Mouse (Mus musculus) forebrain, embryonic 14.5 days (tissue): Measurements from ENCODE around the gene Kifap3. TPM values are rescaled to one million over a fixed set of nuclear protein-coding genes. Genes with fewer than 3 reads are reported as not detected.
"Not testable (repeated sequence)": the region's sequence is repeated elsewhere in the genome, so short reads cannot be mapped to it uniquely, and the experiment has no call there.

Experiments used
- ATAC-seq: fragments of 200-750 bp; cut with Nextera tagmentation; 2 replicates; pipeline ENCODE4 v1.8.0; 2017; ENCODE audit warnings: mild to moderate bottlenecking, moderate library complexity
- DNase-seq: peaks from one replicate; pipeline ENCODE4 v3.0.0-alpha.2; 2015; ENCODE audit warnings: low spot score
- H3K27ac ChIP-seq: fragments of 300-500 bp; sonication (generic); 2 replicates; pipeline ENCODE4 v1.5.1; 2014; ENCODE audit warnings: low read depth, mild to moderate bottlenecking, control low read depth, low read length, moderate library complexity
- H3K27me3 ChIP-seq: fragments of 300-500 bp; sonication (generic); replicated peaks from 2 replicates; pipeline ENCODE4 v1.6.1; 2014; ENCODE audit warnings: low read length, control low read depth, mixed read lengths; ENCODE audit not compliant: control insufficient read depth, insufficient read depth
- H3K36me3 ChIP-seq: fragments of 300-500 bp; sonication (generic); 2 replicates; pipeline ENCODE4 v1.6.1; 2014; ENCODE audit warnings: low read length, control low read depth; ENCODE audit not compliant: control insufficient read depth, insufficient read depth
- H3K4me1 ChIP-seq: fragments of 300-500 bp; sonication (generic); 2 replicates; pipeline ENCODE4 v1.6.1; 2014; ENCODE audit warnings: antibody characterized with exemption, low read length, control low read depth; ENCODE audit not compliant: control insufficient read depth, insufficient read depth
- H3K4me2 ChIP-seq: fragments of 300-500 bp; sonication (generic); 2 replicates; pipeline ENCODE4 v1.6.1; 2014; ENCODE audit warnings: mild to moderate bottlenecking, control low read depth, low read length
- H3K4me3 ChIP-seq: fragments of 300-500 bp; sonication (generic); 2 replicates; pipeline ENCODE4 v1.5.1; 2014; ENCODE audit warnings: low read depth, low read length, control low read depth
- H3K9ac ChIP-seq: fragments of 300-500 bp; sonication (generic); 2 replicates; pipeline ENCODE4 v1.6.1; 2014; ENCODE audit warnings: mild to moderate bottlenecking, low read length, control low read depth, moderate library complexity
- H3K9me3 ChIP-seq: fragments of 300-500 bp; sonication (generic); replicated peaks from 2 replicates; pipeline ENCODE4 v1.6.1; 2016; ENCODE audit warnings: low read length, control low read depth, mixed read lengths; ENCODE audit not compliant: control insufficient read depth
- WGBS: fragments of 180-500 bp; shearing (Covaris S2); extraction: QIAGEN DNeasy Blood & Tissue Kit; methylation state at CpG from one replicate; pipeline ENCODE4 v1.1.7; 2014; 5-methylcytosine and 5-hydroxymethylcytosine counted together
- polyA plus RNA-seq: library from polyadenylated mRNA; unstranded; fragments of >200 nt; fragmentation: Nextera tagmentation; extraction: Ambion mirVana; gene quantifications from 2 replicates; pipeline ENCODE4 v1.2.1, GENCODE M21; 2014

Gene Kifap3
- polyA plus RNA-seq: 104 and 120 TPM in 2 replicates

GRCm38 (mm10) chr1:163779336-163780115, at the start of gene Kifap3:
TSS of gene Kifap3 (plus strand) at chr1:163779583.
- WGBS: 1% methylated on average over 37 of the region's 48 CpGs

GRCm38 (mm10) chr1:163731166-163731565, 48.2 kb upstream of the Kifap3 start:
- H3K36me3 ChIP-seq, H3K27me3 ChIP-seq, H3K4me1 ChIP-seq, H3K27ac ChIP-seq, ATAC-seq, H3K4me3 ChIP-seq, H3K9ac ChIP-seq, H3K9me3 ChIP-seq, DNase-seq, H3K4me2 ChIP-seq: not testable (repeated sequence)
- WGBS: 92% methylated on average over 10 of the region's 10 CpGs

More at GRCm38 (mm10) chr1:163779336-163780115, at the start of gene Kifap3:
- Histone ChIP-seq H3K9me3 (no peaks in the 10 kb centered on the region), H3K27ac (peak within 1 kb of the TSS; percentile 61), H3K27me3 (no peaks in the 10 kb centered on the region), H3K9ac (peak within 1 kb of the TSS; percentile 94), H3K4me3 (peak within 1 kb of the TSS; percentile 75), H3K4me1 (no peaks in the 10 kb centered on the region), H3K36me3 (peaks cover 6% of the 10 kb centered on the region), H3K4me2 (peak within 1 kb of the TSS; percentile 67)
- peak; percentile 99 for DNase-seq
- ATAC-seq: peak; percentile 100

- no peak overlapping the region for H3K4me2 ChIP-seq
- no peak overlapping the region for H3K9ac ChIP-seq
- no peak overlapping the region for H3K27ac ChIP-seq
- DNase-seq: no peak
- no peaks in the 10 kb centered on the region for H3K9me3 ChIP-seq
- H3K4me3 ChIP-seq: no peak overlapping the region
- no peaks in the 10 kb centered on the region for H3K4me1 ChIP-seq
- 85% methylated on average over 10 of the region's 10 CpGs for WGBS
- ATAC-seq: no peak
- no peaks in the 10 kb centered on the region for H3K36me3 ChIP-seq
- no peaks in the 10 kb centered on the region for H3K27me3 ChIP-seq
Observed at GRCm38 (mm10) chr1:163736441-163737238, 42.7 kb upstream of the Kifap3 start.

- Histone ChIP-seq H3K4me3 (no peak overlapping the region), H3K27me3 (no peaks in the 10 kb centered on the region), H3K9me3 (no peaks in the 10 kb centered on the region), H3K36me3 (no peaks in the 10 kb centered on the region), H3K4me2 (no peak overlapping the region), H3K9ac (no peak overlapping the region), H3K27ac (no peak overlapping the region), H3K4me1 (no peaks in the 10 kb centered on the region)
- ATAC-seq (no peak), DNase-seq (no peak)
- 88% methylated on average over 1 of the region's 1 CpGs for WGBS
Observed at GRCm38 (mm10) chr1:163737239-163737533, 42.2 kb upstream of the Kifap3 start.

GRCm38 (mm10) chr1:163751360-163751992, 27.9 kb upstream of the Kifap3 start:
- no peak overlapping the region for H3K27ac ChIP-seq
- WGBS: 61% methylated on average over 4 of the region's 4 CpGs
- no peak overlapping the region for H3K4me3 ChIP-seq
- no peaks in the 10 kb centered on the region for H3K36me3 ChIP-seq
- H3K4me2 ChIP-seq: no peak overlapping the region
- peak; percentile 63 for DNase-seq
- no peaks in the 10 kb centered on the region for H3K27me3 ChIP-seq
- no peak overlapping the region for H3K9ac ChIP-seq
- ATAC-seq: peak; percentile 75; the same call in 1 of the 2 replicates
- H3K9me3 ChIP-seq: no peaks in the 10 kb centered on the region
- no peaks in the 10 kb centered on the region for H3K4me1 ChIP-seq

- no peaks in the 10 kb centered on the region for H3K9me3 ChIP-seq
- H3K4me3 ChIP-seq: no peak overlapping the region
- no peaks in the 10 kb centered on the region for H3K36me3 ChIP-seq
- WGBS: 90% methylated on average over 10 of the region's 10 CpGs
- no peaks in the 10 kb centered on the region for H3K4me1 ChIP-seq
- ATAC-seq (no peak), DNase-seq (no peak)
- H3K27ac ChIP-seq: no peak overlapping the region
- no peaks in the 10 kb centered on the region for H3K27me3 ChIP-seq
- no peak overlapping the region for H3K9ac ChIP-seq
- no peak overlapping the region for H3K4me2 ChIP-seq
Observed at GRCm38 (mm10) chr1:163757462-163758207, 21.7 kb upstream of the Kifap3 start.

GRCm38 (mm10) chr1:163783577-163783976, 4.2 kb downstream of the Kifap3 start:
- H3K9ac ChIP-seq, H3K4me3 ChIP-seq, H3K27me3 ChIP-seq, H3K9me3 ChIP-seq, H3K36me3 ChIP-seq, H3K27ac ChIP-seq, H3K4me1 ChIP-seq, DNase-seq, ATAC-seq, H3K4me2 ChIP-seq: not testable (repeated sequence)
- 97% methylated on average over 8 of the region's 11 CpGs for WGBS

- Histone ChIP-seq H3K4me3 (no peak overlapping the region), H3K27me3 (no peaks in the 10 kb centered on the region), H3K9me3 (no peaks in the 10 kb centered on the region), H3K4me2 (no peak overlapping the region), H3K27ac (no peak overlapping the region), H3K4me1 (no peaks in the 10 kb centered on the region), H3K36me3 (peaks cover 5% of the 10 kb centered on the region; the same call in 1 of the 2 replicates), H3K9ac (no peak overlapping the region)
- DNase-seq (no peak), ATAC-seq (no peak)
- 82% methylated on average over 4 of the region's 4 CpGs for WGBS
Observed at GRCm38 (mm10) chr1:163821365-163821764, 42.0 kb downstream of the Kifap3 start.
